Mouse (Mus musculus) brain, embryonic 14.5 days (tissue): ENCODE measurements at regions not wholly inside any gene's neighbourhood (a gene's known extent, or its start where the extent isn't known, plus 50 kb on each side); places are given as distances from the start of the nearest gene placed in this dataset.

Experiments used
- CTCF ChIP-seq: fragments of 200-500 bp; IDR thresholded peaks from 2 replicates; pipeline ENCODE4 v1.5.1; 2012; ENCODE audit warnings: inconsistent platforms, mild to moderate bottlenecking, moderate library complexity, borderline replicate concordance; ENCODE audit not compliant: insufficient read depth, insufficient read length; ENCODE audit errors: extremely low read depth
- POLR2A ChIP-seq: fragments of 200-500 bp; IDR thresholded peaks from 2 replicates; pipeline ENCODE4 v1.6.1; 2012; ENCODE audit warnings: mild to moderate bottlenecking, inconsistent platforms, borderline replicate concordance; ENCODE audit not compliant: poor library complexity, insufficient read depth, insufficient read length, severe bottlenecking; ENCODE audit errors: extremely low read depth

- TF ChIP-seq POLR2A, result no peak
- no peak for TF ChIP-seq CTCF
These were observed 349.5 kb downstream of the Meis1 start for GRCm38 (mm10) chr11:18669322-18669721.
